Mouse (Mus musculus): ENCODE data around the gene Lcmt1.

Lcmt1 gene

GRCm38 (mm10) chr7:123369759-123370481 lies at the start of gene Lcmt1, which contains the start of gene Arhgap17:
Lcmt1 (plus strand) TSS chr7:123369784.
Arhgap17 (minus strand) TSS chr7:123369915.
- DNase-seq = peak; percentile 100

- peak; percentile 94 for DNase-seq
Measured at GRCm38 (mm10) chr7:123322452-123323121, 47.0 kb upstream of the Lcmt1 start.

GRCm38 (mm10) chr7:123323388-123323787 lies 46.2 kb upstream of the Lcmt1 start:
- peak; percentile 95 for DNase-seq

GRCm38 (mm10) chr7:123324105-123324504 lies 45.5 kb upstream of the Lcmt1 start:
- peak; percentile 78 for DNase-seq

DNA sequence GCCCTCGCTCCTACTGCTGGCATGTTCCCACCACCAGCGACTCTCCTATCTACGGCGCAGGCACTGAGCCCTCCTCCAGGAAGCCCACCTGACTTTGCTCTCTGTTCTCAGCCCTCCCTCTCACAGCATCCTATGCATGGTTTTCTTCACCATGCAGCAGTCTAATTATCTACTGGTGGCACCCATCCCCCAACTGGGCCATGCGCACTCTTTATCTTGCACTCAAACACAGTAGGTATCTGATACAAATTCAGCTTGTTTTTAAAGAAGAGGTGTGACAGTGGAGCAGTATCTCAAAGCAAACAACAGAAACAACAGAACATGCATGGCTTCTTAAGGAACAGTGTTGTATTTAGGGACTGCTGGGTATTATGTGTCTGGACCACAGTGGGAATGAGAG lies 43.5 kb upstream of the Lcmt1 start:
- no peak for DNase-seq

GRCm38 (mm10) chr7:123326901-123327300 lies 42.7 kb upstream of the Lcmt1 start:
- DNase-seq = no peak

DNA sequence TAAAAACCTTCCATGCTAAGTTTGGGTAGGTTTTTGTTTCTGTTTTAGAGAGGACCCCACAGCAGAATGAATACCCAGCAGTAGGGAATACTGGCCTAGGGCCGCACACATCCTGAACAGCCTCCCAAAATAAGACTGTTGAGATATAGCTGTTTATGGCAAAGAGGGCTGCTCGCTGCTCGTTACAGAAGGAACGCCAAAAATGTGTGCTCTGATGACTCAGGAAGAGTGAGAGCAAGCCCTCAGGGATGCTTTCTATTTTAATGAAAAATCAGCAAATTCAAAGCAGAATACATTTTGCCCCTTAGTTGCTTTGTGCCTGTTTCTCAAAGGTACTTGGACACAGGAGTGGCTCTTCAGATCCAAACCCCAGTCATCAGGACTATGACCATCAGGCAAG lies 41.7 kb upstream of the Lcmt1 start:
- no peak for DNase-seq

- peak; percentile 96 for DNase-seq
Measured at GRCm38 (mm10) chr7:123330506-123330905, 39.1 kb upstream of the Lcmt1 start.

- DNase-seq = peak; percentile 93
Measured at GRCm38 (mm10) chr7:123336322-123336721, 33.3 kb upstream of the Lcmt1 start.

- DNase-seq = peak; percentile 93
Measured at GRCm38 (mm10) chr7:123338351-123338750, 31.2 kb upstream of the Lcmt1 start.

- DNase-seq = no peak
Measured at GRCm38 (mm10) chr7:123341896-123342295, 27.7 kb upstream of the Lcmt1 start.

- DNase-seq = no peak
Measured at GRCm38 (mm10) chr7:123344079-123344780, 25.4 kb upstream of the Lcmt1 start.

GRCm38 (mm10) chr7:123345041-123345544 lies 24.5 kb upstream of the Lcmt1 start:
- no peak for DNase-seq

- DNase-seq = no peak
Measured at GRCm38 (mm10) chr7:123346631-123347290, 22.8 kb upstream of the Lcmt1 start.

- no peak for DNase-seq
Measured at GRCm38 (mm10) chr7:123349813-123350212, 19.8 kb upstream of the Lcmt1 start.

GRCm38 (mm10) chr7:123350243-123350642 lies 19.3 kb upstream of the Lcmt1 start:
- no peak for DNase-seq

DNA sequence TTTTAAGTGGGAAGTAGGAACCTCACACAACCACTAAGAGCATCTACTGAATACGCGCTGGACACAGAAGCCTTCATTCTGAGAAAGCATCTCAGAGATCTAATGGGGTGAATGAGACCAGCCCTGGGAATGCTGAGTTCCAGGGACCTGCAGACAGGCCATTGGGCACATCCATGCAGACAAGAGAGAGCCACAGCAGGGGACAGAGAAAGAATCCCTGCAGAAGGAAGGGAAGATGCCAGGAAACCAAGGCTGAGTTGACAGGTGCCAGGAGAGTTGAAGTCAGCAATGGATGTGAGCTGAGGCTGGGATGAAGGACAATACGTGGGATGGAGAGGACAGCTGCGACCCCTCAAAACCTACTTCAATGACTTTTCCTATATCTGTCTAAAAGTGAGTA lies 16.5 kb upstream of the Lcmt1 start:
- DNase-seq = peak; percentile 68

DNA sequence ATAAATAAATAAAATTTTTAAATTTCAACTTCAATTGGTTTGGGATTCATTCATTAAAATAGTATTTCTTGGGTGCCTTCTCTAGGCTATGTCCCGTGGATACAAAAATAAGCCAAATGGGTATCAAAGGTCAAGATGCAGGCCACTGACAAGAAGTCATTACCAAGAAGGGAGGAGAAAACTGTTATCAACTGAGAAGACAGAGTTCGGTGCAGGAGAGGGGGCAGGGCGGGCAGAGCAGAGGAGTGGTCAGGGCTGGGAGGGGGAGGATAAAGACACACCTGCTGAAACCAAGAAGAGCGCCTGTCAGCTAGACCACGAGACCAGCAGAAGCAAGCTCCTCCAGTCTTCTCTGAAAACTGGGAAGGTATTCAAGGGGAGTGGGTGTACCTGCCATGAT lies 15.7 kb upstream of the Lcmt1 start:
- peak; percentile 79 for DNase-seq

DNA sequence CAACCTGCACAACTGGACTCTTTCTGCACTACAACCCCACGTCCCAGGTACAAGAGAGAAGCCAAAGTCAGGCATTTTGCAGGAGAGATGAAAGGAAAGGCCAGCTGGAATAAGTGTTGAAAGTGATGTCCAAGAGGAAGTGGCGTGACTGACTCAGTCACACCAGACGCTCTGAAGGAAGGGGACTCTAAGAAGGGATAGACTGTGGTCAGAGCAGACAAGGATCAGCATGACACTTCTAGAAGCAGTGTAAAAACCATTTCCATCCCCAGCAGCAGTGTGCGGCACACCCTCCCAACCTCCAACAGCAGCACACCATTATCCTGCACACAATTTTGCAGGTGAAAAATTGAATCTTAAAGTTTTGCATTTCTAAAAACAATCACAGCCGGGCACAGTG lies 15.2 kb upstream of the Lcmt1 start:
- no peak for DNase-seq

- DNase-seq = no peak
Measured at GRCm38 (mm10) chr7:123354851-123355250, 14.7 kb upstream of the Lcmt1 start.

DNA sequence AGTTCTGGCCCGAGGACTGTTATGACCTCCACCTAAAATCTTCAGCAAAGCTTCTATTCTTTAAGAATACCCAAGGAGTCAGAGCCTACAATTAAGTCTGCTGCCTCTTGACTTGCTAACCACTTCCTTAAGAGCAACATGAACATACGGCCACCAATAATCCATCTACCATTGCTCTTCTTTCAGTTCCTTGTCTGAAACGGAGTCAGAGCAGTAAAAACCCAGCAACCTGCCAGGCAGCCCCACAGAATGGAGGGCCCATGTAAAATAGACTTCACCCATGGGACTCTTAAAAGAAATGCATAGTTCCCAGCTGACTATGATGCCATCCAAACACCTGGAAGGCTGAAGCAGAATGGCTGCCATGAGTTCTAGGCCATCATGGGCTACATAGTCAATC lies 13.4 kb upstream of the Lcmt1 start:
- DNase-seq = no peak

DNA sequence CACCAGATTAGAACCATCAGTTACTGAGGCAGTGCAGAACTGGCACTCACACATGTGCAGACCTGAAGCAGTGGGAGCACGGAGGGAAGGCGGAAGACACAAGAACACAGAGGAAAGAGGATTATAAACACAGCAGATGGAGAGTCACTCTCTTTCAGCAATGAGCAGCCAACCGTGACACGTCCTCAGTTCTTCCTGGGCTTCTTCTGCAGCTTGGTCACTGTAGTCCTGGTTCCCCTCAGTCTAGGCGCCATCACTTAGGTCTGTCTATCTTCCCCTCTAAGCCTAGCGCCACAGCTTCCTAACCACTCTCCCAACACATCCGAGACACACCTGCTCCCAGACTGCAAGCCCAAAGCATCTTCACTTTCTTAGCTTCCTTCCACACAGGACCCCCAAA lies 10.5 kb upstream of the Lcmt1 start:
- DNase-seq = peak; percentile 83

GRCm38 (mm10) chr7:123360185-123360584 lies 9.4 kb upstream of the Lcmt1 start:
- DNase-seq = peak; percentile 55

Measured in heart, adult 11 months (tissue).